Mouse (Mus musculus): ENCODE measurements around the gene Gm20479. TPM values are rescaled to one million over a fixed set of nuclear protein-coding genes. Genes with fewer than 3 reads are reported as not detected.

Gm20479 gene
- polyA plus RNA-seq, 1 experiment from 2014 or later = 0.50 TPM

DNA sequence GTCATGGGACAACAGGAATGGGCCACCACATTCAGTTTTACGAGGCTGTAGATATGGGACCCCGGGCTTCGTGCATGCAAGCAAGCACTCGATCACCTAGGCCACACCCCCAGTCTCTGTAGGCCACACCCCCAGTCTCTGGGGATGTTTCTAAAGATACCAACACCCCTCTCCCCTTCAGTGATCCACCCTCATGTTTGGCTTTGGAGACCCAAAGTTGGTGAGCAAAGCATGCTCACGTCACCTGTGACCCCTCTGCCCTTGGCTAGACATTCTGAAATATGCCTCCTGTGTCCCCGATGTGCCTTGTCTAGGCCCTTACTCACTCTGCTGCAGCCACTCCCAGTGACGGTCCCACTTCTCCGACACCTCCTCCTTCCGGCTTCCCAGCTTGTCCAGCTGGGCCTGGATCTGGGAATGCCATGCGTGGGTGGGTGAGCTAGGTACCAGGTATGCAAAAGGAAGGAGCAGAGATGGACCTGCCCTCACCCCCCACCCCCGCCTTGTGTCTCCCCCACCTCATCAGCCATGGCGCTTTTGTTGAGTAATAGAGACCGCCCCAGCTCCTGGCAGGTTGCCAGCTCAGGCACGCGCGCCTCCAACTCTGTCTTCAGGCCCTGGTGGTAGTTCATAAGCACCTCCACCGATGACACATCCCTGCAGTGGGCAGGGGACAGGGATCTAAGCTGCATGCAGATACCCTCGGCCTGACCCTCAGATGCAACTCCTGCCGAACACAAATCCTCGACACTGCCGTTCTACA is 9.0 kb upstream of the Gm20479 start:
- Histone ChIP-seq H3K27me3 (peaks cover 95% of the 10 kb centered on the region), H3K36me3 (no peaks in the 10 kb centered on the region), H3K27ac (no peak overlapping the region), H3K9me3 (replicated peaks) (0 out of 2 replicates have a peak, but pooled peaks cover 4% of the 10 kb centered on the region), H3K4me1 (replicated peaks) (peaks cover 27% of the 10 kb centered on the region), H3K4me2 (no peak overlapping the region), H3K9ac (no peak overlapping the region), H3K4me3 (replicated peaks) (no peak overlapping the region)
- 43% methylated on average over 21 of the region's 21 CpGs for WGBS (ENCODE audit: insufficient replicate concordance)
- ATAC-seq (ENCODE audit: low read depth) = no peak
- no peak for DNase-seq

DNA sequence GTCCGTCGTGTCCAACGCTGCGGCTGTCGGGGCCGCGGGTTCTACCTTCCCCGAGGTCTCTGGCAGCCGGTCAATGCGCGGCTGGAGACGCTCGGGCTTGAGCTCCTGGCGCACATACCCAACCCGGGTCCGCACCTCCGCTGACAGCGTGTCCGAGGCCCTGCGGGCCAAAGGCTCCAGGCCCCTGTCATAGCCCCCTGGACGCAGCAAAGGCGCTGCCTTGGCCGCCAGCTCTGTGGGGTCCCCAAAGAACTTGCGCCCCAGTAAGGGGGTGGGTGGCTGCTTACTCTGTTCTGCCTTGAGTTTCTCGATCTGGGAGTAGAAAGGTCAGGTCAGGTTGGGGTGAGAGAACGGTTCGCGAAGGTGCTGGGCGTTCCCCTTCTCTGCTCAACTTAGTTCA is 7.2 kb upstream of the Gm20479 start:
- peak overlapping the region; percentile 21; the same call in 1 of the 2 replicates for H3K4me3 ChIP-seq (replicated peaks)
- peak overlapping the region; percentile 24 for H3K4me2 ChIP-seq
- no peak overlapping the region for H3K9ac ChIP-seq

DNA sequence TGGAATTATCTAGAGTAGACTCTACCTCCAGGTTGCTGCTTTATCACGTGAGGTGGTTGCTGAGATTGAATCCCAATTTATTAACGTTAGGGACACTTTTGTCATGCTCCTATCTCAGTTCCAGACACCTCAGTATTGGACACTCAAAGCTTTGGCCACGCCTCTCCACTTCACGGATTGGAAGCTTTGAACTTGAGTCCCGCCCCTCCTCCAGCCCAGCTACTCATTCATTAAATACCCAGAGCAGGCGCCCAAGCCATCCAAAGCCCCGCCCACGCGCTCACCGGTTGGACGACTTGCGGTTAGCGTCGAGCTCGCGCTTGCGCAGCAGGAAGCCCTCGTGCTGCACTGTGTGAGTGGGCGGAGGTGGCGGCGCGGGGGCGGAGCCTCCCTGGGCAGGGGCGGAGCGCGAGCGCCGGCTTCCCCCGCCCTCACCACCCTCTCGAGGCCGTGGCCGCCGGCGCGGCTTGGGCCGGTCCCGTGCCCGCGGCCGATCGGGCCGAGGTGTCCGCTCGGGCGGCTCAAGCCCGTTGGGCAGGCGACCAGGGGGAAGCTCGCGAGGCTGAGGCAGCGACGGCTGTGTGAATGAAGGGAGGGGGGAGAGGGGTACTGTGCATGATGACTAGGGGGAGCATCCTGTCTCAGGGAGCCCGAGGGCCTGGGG is 4.2 kb upstream of the Gm20479 start:
- WGBS (ENCODE audit: insufficient replicate concordance) = under 1% methylated on average over 52 of the region's 52 CpGs
- Histone ChIP-seq H3K4me2 (peak overlapping the region; percentile 79), H3K9me3 (replicated peaks) (no peaks in the 10 kb centered on the region), H3K4me3 (replicated peaks) (peak overlapping the region; percentile 51), H3K9ac (peak overlapping the region; percentile 54), H3K27me3 (peaks cover 54% of the 10 kb centered on the region), H3K27ac (no peak overlapping the region), H3K4me1 (replicated peaks) (peaks cover 44% of the 10 kb centered on the region), H3K36me3 (no peaks in the 10 kb centered on the region)
- DNase-seq (peak; percentile 98), ATAC-seq (ENCODE audit: low read depth) (peak; percentile 92)

More for the DNA sequence above, 7.2 kb upstream of the Gm20479 start:
- H3K36me3 ChIP-seq = no peaks in the 10 kb centered on the region
- peaks cover 84% of the 10 kb centered on the region for H3K27me3 ChIP-seq
- WGBS (ENCODE audit: insufficient replicate concordance) = 9% methylated on average over 29 of the region's 29 CpGs
- no peaks in the 10 kb centered on the region for H3K9me3 ChIP-seq (replicated peaks)
- H3K27ac ChIP-seq = no peak overlapping the region
- ATAC-seq (ENCODE audit: low read depth) = no peak
- no peak for DNase-seq
- H3K4me1 ChIP-seq (replicated peaks) = peaks cover 34% of the 10 kb centered on the region

DNA sequence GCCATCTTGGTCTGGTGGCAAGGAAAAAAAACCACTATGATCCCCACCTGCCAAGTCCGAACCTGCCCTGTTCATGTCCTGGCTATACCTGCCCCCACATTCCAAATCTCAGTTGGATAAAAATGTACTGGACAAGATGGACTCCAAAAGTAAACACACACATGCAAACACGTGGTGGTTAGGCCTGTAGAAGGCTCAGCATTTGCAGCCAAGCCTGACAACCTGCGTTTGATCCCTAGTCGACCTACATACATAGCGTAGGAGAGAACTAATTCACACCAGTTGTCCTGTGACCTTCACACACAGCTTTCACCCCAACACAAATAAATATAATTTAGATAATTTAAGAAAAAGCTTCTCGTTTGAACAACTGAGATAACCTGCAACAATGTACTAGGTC is 3.5 kb upstream of the Gm20479 start:
- no peak overlapping the region for H3K4me3 ChIP-seq (replicated peaks)
- H3K27me3 ChIP-seq = peaks cover 48% of the 10 kb centered on the region
- H3K9me3 ChIP-seq (replicated peaks) = no peaks in the 10 kb centered on the region
- no peak overlapping the region for H3K9ac ChIP-seq
- ATAC-seq (ENCODE audit: low read depth) = no peak
- 49% methylated on average over 6 of the region's 6 CpGs for WGBS (ENCODE audit: insufficient replicate concordance)
- H3K27ac ChIP-seq = no peak overlapping the region
- no peak for DNase-seq
- H3K4me2 ChIP-seq = peak overlapping the region; percentile 79; the same call in 1 of the 2 replicates
- H3K36me3 ChIP-seq = no peaks in the 10 kb centered on the region
- H3K4me1 ChIP-seq (replicated peaks) = peaks cover 48% of the 10 kb centered on the region

DNA sequence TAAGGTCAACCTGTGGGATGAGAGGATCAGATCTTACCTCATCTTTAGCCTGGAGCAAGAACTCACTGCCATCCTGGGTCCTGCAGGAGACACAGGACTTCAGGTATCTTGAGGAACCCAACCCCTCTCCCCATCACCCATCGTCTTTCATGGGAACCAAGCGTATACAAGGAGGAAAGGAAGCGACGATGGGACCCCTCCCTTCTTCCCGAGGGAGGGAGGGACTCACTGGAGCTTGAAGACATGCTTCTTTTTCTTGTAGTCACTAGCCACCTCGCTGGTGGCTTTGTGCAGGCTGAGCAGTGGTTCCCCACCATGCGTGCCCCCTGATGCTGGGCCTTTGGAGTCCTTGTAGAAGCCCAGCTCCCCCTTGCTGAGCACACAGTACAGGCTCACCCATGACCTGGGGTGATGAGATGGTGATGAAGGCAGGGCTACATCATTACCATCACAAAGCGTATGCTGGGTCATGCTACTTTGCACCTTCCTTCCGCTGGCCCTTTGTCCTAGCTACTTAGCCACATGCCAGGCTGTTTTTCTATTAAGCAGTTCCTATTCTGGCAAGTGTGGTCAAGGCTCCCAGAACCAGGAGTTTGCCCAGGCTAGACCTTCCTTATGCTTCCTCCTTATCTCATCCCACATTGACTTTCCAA is 2.6 kb upstream of the Gm20479 start:
- Histone ChIP-seq H3K27ac (no peak overlapping the region), H3K4me1 (replicated peaks) (peaks cover 55% of the 10 kb centered on the region), H3K36me3 (no peaks in the 10 kb centered on the region), H3K4me2 (no peak overlapping the region), H3K4me3 (replicated peaks) (no peak overlapping the region), H3K9me3 (replicated peaks) (no peaks in the 10 kb centered on the region), H3K27me3 (peaks cover 38% of the 10 kb centered on the region), H3K9ac (no peak overlapping the region)
- WGBS (ENCODE audit: insufficient replicate concordance) = 75% methylated on average over 9 of the region's 9 CpGs
- DNase-seq = no peak
- ATAC-seq (ENCODE audit: low read depth) = no peak

DNA sequence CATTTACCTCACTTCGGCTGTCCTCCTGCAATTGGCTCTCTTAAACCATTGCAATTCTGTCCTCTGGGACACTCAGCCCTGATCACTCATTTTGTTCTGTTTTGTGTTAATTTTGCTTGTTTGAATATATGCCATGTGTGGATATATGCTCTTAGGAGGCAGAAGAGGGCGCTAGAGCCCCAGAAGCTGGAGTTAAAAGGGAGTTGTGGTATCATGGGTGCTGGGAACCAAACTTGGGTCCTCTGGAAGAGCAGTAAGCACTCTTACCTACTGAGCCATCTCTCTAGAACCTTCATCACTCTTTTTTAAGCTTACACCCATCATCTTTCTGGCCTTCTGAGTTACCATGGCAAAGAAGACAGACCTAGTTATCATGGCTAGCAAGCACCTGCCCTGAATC is 1.9 kb upstream of the Gm20479 start:
- ATAC-seq (ENCODE audit: low read depth) = no peak
- Histone ChIP-seq H3K4me1 (replicated peaks) (peaks cover 58% of the 10 kb centered on the region), H3K4me3 (replicated peaks) (no peak overlapping the region), H3K27me3 (peaks cover 32% of the 10 kb centered on the region), H3K9me3 (replicated peaks) (no peaks in the 10 kb centered on the region), H3K9ac (no peak overlapping the region), H3K4me2 (no peak overlapping the region), H3K27ac (no peak overlapping the region), H3K36me3 (no peaks in the 10 kb centered on the region)
- no peak for DNase-seq
- 63% methylated on average over 2 of the region's 2 CpGs for WGBS (ENCODE audit: insufficient replicate concordance)

DNA sequence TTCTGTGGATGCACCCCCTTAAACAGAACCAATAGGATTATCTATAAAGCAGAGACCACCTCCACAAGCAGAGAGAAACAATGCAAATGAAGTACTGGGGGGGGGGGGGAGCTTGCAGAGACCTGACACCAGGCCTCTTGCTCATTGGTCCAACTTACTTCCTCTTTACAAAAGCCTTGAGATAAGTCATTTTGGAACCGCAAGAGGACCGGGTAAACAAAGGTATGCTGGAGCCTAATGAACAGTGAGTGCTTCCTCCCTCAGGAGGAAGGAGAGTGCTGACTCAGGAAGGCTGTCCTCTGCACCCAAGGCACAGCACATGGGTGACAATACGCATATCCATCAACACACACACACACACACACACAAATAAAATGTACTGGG is 368 bp upstream of the Gm20479 start:
- no peak for ATAC-seq (ENCODE audit: low read depth)
- no peak for DNase-seq
- Histone ChIP-seq H3K4me3 (replicated peaks) (peak overlapping the region; percentile 76), H3K9ac (peak overlapping the region; percentile 22; the same call in 1 of the 2 replicates), H3K9me3 (replicated peaks) (no peaks in the 10 kb centered on the region), H3K27ac (peak overlapping the region; percentile 63), H3K36me3 (peaks cover 4% of the 10 kb centered on the region; the same call in 1 of the 2 replicates), H3K4me1 (replicated peaks) (peaks cover 60% of the 10 kb centered on the region), H3K4me2 (peak overlapping the region; percentile 92), H3K27me3 (peaks cover 17% of the 10 kb centered on the region)
- WGBS (ENCODE audit: insufficient replicate concordance) = 2% methylated on average over 3 of the region's 3 CpGs

DNA sequence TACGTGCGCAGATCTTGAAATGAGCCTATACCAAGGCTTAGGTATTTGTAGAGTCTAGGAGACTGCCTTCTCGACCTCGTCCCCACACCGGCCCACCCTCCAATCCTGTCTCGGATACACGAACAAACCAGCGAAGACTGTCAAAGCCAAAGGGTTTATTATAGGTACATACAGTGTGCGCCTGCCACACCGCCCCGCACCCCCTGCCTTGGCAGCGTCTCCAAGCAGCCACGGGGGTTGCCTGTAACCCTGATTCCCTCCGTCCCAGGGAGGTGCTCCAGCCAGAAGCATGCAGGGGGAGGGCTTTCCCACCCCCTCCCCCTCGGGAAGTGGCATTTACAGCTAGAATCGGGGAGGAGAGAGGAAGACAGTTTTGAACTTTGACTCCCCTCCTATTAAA is 971 bp downstream of the Gm20479 start:
- DNase-seq (no peak), ATAC-seq (ENCODE audit: low read depth) (peak; percentile 25)
- WGBS (ENCODE audit: insufficient replicate concordance) = under 1% methylated on average over 16 of the region's 16 CpGs
- Histone ChIP-seq H3K4me2 (peak overlapping the region; percentile 92), H3K9me3 (replicated peaks) (no peaks in the 10 kb centered on the region), H3K27me3 (0 out of 2 replicates have a peak, but pooled peaks cover 8% of the 10 kb centered on the region), H3K4me1 (replicated peaks) (peaks cover 51% of the 10 kb centered on the region), H3K27ac (peak overlapping the region; percentile 63; the same call in 1 of the 2 replicates), H3K36me3 (peaks cover 15% of the 10 kb centered on the region), H3K9ac (peak overlapping the region; percentile 67), H3K4me3 (replicated peaks) (peak overlapping the region; percentile 76)

DNA sequence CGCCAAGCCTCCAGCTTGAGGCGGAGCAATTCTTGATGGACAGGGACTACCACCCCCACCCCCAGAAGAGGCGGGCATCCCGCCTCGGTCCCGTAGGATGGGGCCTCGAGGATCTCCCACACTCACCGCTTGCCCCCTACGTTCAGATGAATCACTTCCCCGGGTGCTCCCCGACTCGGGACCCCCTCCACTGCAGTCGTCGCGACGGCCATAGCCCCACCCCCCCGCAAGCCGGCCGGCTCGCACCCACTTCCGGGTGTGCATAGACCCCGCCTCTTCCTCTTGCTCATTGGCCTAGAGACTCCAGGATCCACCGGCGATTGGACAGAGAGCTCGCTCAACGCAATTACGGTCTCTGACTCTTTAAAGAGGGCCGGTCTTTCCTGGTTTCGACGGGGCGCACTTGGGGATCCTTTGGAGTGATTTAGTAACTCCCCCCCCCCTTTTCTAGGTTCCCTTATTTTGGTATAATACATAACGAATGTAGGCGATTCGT is 1.4 kb downstream of the Gm20479 start, which contains the start of gene Shkbp1:
Shkbp1 (minus strand) TSS at position 275 of the 496 bp plus-strand sequence.
- peak; percentile 85 for DNase-seq

DNA sequence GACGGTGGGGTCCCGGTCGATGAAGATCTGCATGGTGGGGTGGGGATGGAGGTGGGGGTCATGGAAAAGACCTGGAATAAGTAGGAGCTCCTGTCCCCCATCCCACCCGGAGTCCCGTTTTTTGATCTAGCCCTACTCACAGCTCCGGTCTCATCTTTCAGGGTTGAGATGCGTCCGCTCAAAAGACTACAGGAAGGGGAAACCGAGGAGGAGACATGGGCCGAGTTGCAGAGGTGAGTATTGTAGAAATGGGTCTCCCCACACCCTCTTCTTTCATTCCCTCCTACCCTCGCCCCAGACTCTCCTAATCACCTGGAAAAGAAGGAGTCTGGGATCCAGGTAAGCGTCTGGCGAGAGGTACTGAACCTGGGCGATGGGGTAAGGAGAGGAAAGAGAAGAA is 2.0 kb downstream of the Gm20479 start:
- Histone ChIP-seq H3K9me3 (replicated peaks) (no peaks in the 10 kb centered on the region), H3K27me3 (0 out of 2 replicates have a peak, but pooled peaks cover 7% of the 10 kb centered on the region), H3K9ac (peak overlapping the region; percentile 81), H3K36me3 (peaks cover 22% of the 10 kb centered on the region), H3K4me1 (replicated peaks) (peaks cover 44% of the 10 kb centered on the region), H3K4me2 (peak overlapping the region; percentile 92), H3K4me3 (replicated peaks) (peak overlapping the region; percentile 76), H3K27ac (peak overlapping the region; percentile 85)
- WGBS (ENCODE audit: insufficient replicate concordance) = 11% methylated on average over 14 of the region's 14 CpGs
- ATAC-seq (ENCODE audit: low read depth) (no peak), DNase-seq (no peak)

More for the DNA sequence above, 1.4 kb downstream of the Gm20479 start, which contains the start of gene Shkbp1:
- WGBS (ENCODE audit: insufficient replicate concordance) = under 1% methylated on average over 34 of the region's 34 CpGs
- H3K27me3 ChIP-seq = 0 out of 2 replicates have a peak, but pooled peaks cover 8% of the 10 kb centered on the region
- peaks cover 47% of the 10 kb centered on the region for H3K4me1 ChIP-seq (replicated peaks)
- peak within 1 kb of the TSS; percentile 81 for H3K9ac ChIP-seq
- peak; percentile 90 for ATAC-seq (ENCODE audit: low read depth)
- peaks cover 17% of the 10 kb centered on the region for H3K36me3 ChIP-seq
- H3K4me3 ChIP-seq (replicated peaks) = peak within 1 kb of the TSS; percentile 76
- H3K27ac ChIP-seq = peak within 1 kb of the TSS; percentile 85
- H3K4me2 ChIP-seq = peak within 1 kb of the TSS; percentile 92
- no peaks in the 10 kb centered on the region for H3K9me3 ChIP-seq (replicated peaks)

DNA sequence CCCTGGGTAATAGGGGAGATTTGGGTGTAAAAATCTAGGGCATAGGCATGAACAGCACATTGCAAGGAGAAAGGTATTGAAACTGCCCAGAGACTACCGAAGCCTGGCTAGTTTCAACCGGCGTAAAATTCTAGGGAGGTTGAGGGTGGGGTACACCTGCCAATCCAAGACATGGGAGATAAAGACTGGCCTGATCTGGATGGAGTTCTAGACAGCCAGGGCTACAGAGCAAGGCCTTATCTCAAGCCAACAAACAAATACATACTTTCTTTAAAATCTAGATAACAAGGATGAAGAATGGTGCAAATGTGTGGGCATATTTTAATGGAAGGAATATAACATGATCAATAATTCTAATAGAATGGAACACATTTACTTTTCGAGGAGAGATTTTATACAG is 2.4 kb downstream of the Gm20479 start:
- WGBS (ENCODE audit: insufficient replicate concordance) = 19% methylated on average over 4 of the region's 4 CpGs
- peak overlapping the region; percentile 76 for H3K4me3 ChIP-seq (replicated peaks)
- no peaks in the 10 kb centered on the region for H3K9me3 ChIP-seq (replicated peaks)
- 0 out of 2 replicates have a peak, but pooled peaks cover 2% of the 10 kb centered on the region for H3K27me3 ChIP-seq
- peak overlapping the region; percentile 81 for H3K9ac ChIP-seq
- DNase-seq = peak; percentile 52
- H3K4me2 ChIP-seq = peak overlapping the region; percentile 92
- H3K27ac ChIP-seq = peak overlapping the region; percentile 85
- peak; percentile 63 for ATAC-seq (ENCODE audit: low read depth)
- peaks cover 44% of the 10 kb centered on the region for H3K4me1 ChIP-seq (replicated peaks)
- H3K36me3 ChIP-seq = peaks cover 24% of the 10 kb centered on the region
